Comparison of ENCODE assay signal across 21 mouse cellular contexts in genomic region chr1:93227976-93228365, GRCm38 (mm10). TPM values are rescaled to one million over a fixed set of nuclear protein-coding genes. Genes with fewer than 3 reads are reported as not detected.
DNase-seq lines count a peak whose midpoint lies in the region; ATAC-seq lines count a peak whose summit lies in the region.
"Had no signal": no experiment of that assay in that cellular context is flagged by ENCODE, and none has a peak within 500 bp of the region (broad histone marks: within the 10 kb centered on the region; RNA-seq: fewer than 3 reads in every experiment).

No protein-coding gene starts in this region.

- peak overlapping the region; percentile 89 for H3K27ac ChIP-seq in limb, embryonic 10.5 days
- peak overlapping the region; percentile 30; the same call in 1 of the 2 replicates for H3K27ac ChIP-seq in limb, embryonic 15.5 days
- H3K27ac ChIP-seq: forebrain, embryonic 12.5 days; heart, adult 2 months; heart, embryonic 10.5 days; heart, embryonic 13.5 days; hindbrain, embryonic 14.5 days; hindbrain, postnatal 0 days had no signal

- 94% methylated on average over 7 of the region's 7 CpGs for WGBS in limb, embryonic 10.5 days
- 93% methylated on average over 7 of the region's 7 CpGs for WGBS in limb, embryonic 15.5 days

- no peaks in the 10 kb centered on the region for H3K9me3 ChIP-seq in limb, embryonic 10.5 days (replicated peaks)
- no peaks in the 10 kb centered on the region for H3K9me3 ChIP-seq in limb, embryonic 15.5 days
- H3K9me3 ChIP-seq: embryonic facial prominence, embryonic 10.5 days; embryonic facial prominence, embryonic 13.5 days; forebrain, embryonic 12.5 days; heart, embryonic 10.5 days; heart, embryonic 13.5 days had no signal

- peak; percentile 69 for DNase-seq in ES-CJ7 (ENCODE audit: low read depth, low spot score)
- DNase-seq in NIH3T3 (ENCODE audit: low read depth), result peak; percentile 14
- DNase-seq in limb, embryonic 10.5 days (ENCODE audit: low spot score), result no peak
- no peak for DNase-seq in ovary, postnatal 14 days (ENCODE audit: low spot score)
- DNase-seq in cerebellum, adult 18-20 months, result no peak
- DNase-seq: adrenal gland, adult 2 months; embryo, embryonic 11 days; heart, postnatal 14 days; heart, postnatal 4 days had no signal

- H3K4me3 ChIP-seq in limb, embryonic 10.5 days, result no peak overlapping the region
- H3K4me3 ChIP-seq in limb, embryonic 15.5 days, result no peak overlapping the region
- H3K4me3 ChIP-seq: embryonic facial prominence, embryonic 10.5 days; embryonic facial prominence, embryonic 13.5 days; erythroblast, embryonic 14.5 days; forebrain, embryonic 12.5 days; heart, adult 2 months; heart, embryonic 10.5 days; heart, embryonic 13.5 days had no signal

- ATAC-seq in limb, embryonic 15.5 days (ENCODE audit: insufficient number of reproducible peaks, low FRiP score, low TSS enrichment, low read depth), result no peak
- no peak for ATAC-seq in inflammation-experienced regulatory T-cells, adult 6 months
- ATAC-seq: CD4-positive, CD25-positive, alpha-beta regulatory T cell, adult 4 months had no signal

- H3K9ac ChIP-seq in limb, embryonic 15.5 days, result no peak overlapping the region
- H3K9ac ChIP-seq: forebrain, embryonic 12.5 days; heart, embryonic 13.5 days; hindbrain, embryonic 14.5 days had no signal

- peaks cover 14% of the 10 kb centered on the region for H3K27me3 ChIP-seq in limb, embryonic 10.5 days (ENCODE audit: low read depth, poor library complexity, severe bottlenecking)
- 0 out of 2 replicates have a peak, but pooled peaks cover 6% of the 10 kb centered on the region for H3K27me3 ChIP-seq in limb, embryonic 15.5 days

- H3K4me2 ChIP-seq in limb, embryonic 15.5 days, result no peak overlapping the region
- H3K4me2 ChIP-seq: embryonic facial prominence, embryonic 13.5 days; forebrain, embryonic 12.5 days; heart, embryonic 13.5 days; hindbrain, embryonic 14.5 days had no signal

- H3K36me3 ChIP-seq in limb, embryonic 10.5 days, result no peaks in the 10 kb centered on the region
- H3K36me3 ChIP-seq in limb, embryonic 15.5 days, result no peaks in the 10 kb centered on the region
- H3K36me3 ChIP-seq: embryonic facial prominence, embryonic 10.5 days; embryonic facial prominence, embryonic 13.5 days; forebrain, embryonic 12.5 days; heart, embryonic 10.5 days; heart, embryonic 13.5 days had no signal

- peaks cover 73% of the 10 kb centered on the region for H3K4me1 ChIP-seq in limb, embryonic 10.5 days
- H3K4me1 ChIP-seq in limb, embryonic 15.5 days, result peaks cover 67% of the 10 kb centered on the region

RNA-seq across cellular contexts. Expression of gene Sned1, which starts 7.7 kb away (rescaled TPM):
- 12.0 and 27.8 TPM in 2 replicates for polyA plus RNA-seq in limb, embryonic 10.5 days (2016; fragmentation: Nextera tagmentation; extraction: Ambion mirVana)
- polyA plus RNA-seq in limb, embryonic 15.5 days (2015; fragmentation: Nextera tagmentation; extraction: Ambion mirVana), result 15.2 and 16.0 TPM in 2 replicates
- under 1 TPM; 0.05 to 0.28 (median 0.09) TPM for polyA plus RNA-seq in inflammation-experienced regulatory T-cells, adult 6 months (2017; shearing (Covaris generic))
- polyA plus RNA-seq: erythroblast, embryonic 14.5 days had no signal

RNA-seq across cellular contexts. Expression of gene Crocc2, which starts 59.4 kb away (rescaled TPM):
- polyA plus RNA-seq in limb, embryonic 10.5 days (2016; fragmentation: Nextera tagmentation; extraction: Ambion mirVana), result 0.33 and 0.34 TPM in 2 replicates
- 0.23 and 0.24 TPM in 2 replicates for polyA plus RNA-seq in limb, embryonic 15.5 days (2015; fragmentation: Nextera tagmentation; extraction: Ambion mirVana)
- polyA plus RNA-seq in inflammation-experienced regulatory T-cells, adult 6 months (2017; shearing (Covaris generic)), result not detected
- polyA plus RNA-seq: CD4-positive, CD25-positive, alpha-beta regulatory T cell, adult 4 months; erythroblast, embryonic 14.5 days had no signal

Comparison
In these comparisons a context has a peak if more than half of its experiments do, and no peak if none do; other contexts are left out.
1. DNase-seq: peak in ES-CJ7 (single experiment) and NIH3T3 (single experiment); none in limb, embryonic 10.5 days (single experiment), ovary, postnatal 14 days (single experiment) and cerebellum, adult 18-20 months (0 of 2).
2. RNA of gene Sned1, which starts 7.7 kb away (polyA plus RNA-seq): 12.0 to 27.8 TPM in limb, embryonic 10.5 days and 15.2 to 16.0 TPM in limb, embryonic 15.5 days; 0.05 to 0.28 TPM in inflammation-experienced regulatory T-cells, adult 6 months; every median in the first group is over 10 times any median in the second.